Mouse (Mus musculus) G1E (cell line): ENCODE results near the gene Mccc1.

Source experiments
- CTCF ChIP-seq: IDR thresholded peaks from 2 replicates; pipeline ENCODE4 v1.5.1; 2012; ENCODE audit warnings: low read depth, low read length, inconsistent platforms, mixed read lengths
- GATA1 ChIP-seq: IDR thresholded peaks from 2 replicates; pipeline ENCODE4 v1.6.1; 2012; ENCODE audit warnings: borderline replicate concordance, low read length, inconsistent platforms, mixed read lengths
- POLR2AphosphoS5 ChIP-seq: IDR thresholded peaks from 2 replicates; pipeline ENCODE4 v1.6.1; 2012; ENCODE audit warnings: low read depth, low read length, inconsistent platforms; ENCODE audit not compliant: insufficient replicate concordance
- TAL1 ChIP-seq: conservative IDR thresholded peaks from 2 replicates; pipeline ENCODE4 v1.6.1; 2012; ENCODE audit warnings: low read depth, low read length, inconsistent platforms, mixed read lengths

- TF ChIP-seq CTCF, result no peak
- TF ChIP-seq TAL1, result no peak
- TF ChIP-seq GATA1, result no peak
- no peak for TF ChIP-seq POLR2AphosphoS5
These were observed 34.0 kb downstream of the Mccc1 start for GRCm38 (mm10) chr3:35966493-35966892.
